Mouse (Mus musculus): ENCODE results near the gene Gm49320. TPM values are rescaled to one million over a fixed set of nuclear protein-coding genes. Genes with fewer than 3 reads are reported as not detected.

Gm49320 gene
- total RNA-seq (2021) = under 1 TPM in 1 of 2 experiments, not detected in 1; 0.74 TPM

DNA sequence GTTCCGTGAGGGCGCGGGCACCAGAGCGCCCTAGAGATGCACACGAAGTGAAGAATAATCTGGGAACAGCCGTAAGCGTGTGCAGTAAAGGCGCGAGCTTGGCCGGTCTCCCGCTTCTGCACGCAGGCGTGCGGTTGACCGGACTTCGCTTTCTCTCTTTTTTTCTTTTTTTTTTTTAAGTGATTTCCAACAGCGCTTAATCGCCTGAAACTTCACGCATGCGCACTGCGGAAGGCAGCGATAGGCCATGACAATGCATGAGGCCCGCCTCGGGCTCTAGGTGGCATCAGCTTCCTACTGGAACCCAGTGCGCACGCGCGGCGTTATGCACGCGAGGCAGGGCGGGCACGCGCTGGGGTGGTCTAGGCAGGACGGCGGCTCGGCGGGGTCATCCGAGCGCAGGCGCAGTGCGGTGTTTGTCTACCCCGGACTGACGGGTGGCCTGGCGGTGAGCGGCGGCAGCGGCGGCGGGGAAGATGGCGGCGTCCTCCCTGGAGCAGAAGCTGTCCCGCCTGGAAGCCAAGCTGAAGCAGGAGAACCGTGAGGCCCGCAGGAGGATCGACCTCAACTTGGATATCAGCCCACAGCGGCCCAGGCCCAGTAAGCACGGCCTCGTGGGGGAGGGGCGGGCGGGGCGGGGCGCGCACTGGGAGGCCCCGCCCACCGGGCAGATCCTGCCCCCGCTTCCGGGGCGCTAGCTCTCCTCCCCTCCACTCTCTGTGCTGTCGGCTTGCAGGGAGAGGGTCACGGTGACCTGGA lies at the start of gene Gm49320, which contains the start of gene Map2k7:
Gene Gm49320, plus strand, starts transcription at position 432 of the 759 bp plus-strand sequence.
Gene Map2k7, plus strand, starts transcription at position 307 of the 759 bp plus-strand sequence.
- peak; percentile 100 for DNase-seq
- intact Hi-C loops (cut with DNase I) = no loop called here

DNA sequence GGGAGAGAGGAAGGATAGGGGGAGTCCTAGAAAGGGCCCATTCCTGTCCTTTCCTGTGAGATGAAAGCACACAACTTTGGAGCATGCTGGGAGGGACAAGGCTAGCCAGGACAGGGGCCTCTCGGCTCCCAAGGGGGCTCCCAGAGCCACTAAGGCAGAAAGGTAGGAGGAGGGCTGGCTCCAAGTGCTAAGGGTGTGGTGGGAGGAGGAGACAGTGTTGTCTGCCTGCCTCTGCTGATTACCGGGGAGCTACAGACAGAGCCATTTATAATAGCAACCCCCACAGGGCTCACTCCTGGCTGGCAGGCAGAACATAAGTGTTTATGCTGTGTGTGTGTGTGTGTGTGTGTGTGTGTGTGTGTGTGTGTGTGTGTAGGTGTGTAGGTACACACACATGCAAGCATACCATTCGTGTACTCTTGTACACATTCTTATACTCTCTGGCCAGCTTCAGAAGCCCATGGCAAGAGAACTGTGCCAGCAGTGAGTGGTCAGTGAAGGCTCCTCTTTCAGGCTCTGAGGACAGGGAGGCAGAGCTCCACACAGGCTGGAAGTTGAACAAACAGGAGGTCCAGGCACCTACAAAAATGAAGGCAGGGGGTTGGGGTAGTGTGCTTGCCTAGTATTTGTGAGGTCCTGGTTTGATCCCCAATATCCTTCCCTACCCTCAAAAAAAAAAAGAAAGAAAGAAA lies 49.5 kb upstream of the Gm49320 start:
- intact Hi-C loops (cut with DNase I) = no loop called here

GRCm38 (mm10) chr8:4192305-4192704 lies 46.4 kb upstream of the Gm49320 start:
- DNase-seq = no peak
- intact Hi-C loops (cut with DNase I) = no loop called here

More for the DNA sequence above, 49.5 kb upstream of the Gm49320 start:
- no peak for DNase-seq

- peak; percentile 92 for DNase-seq
- intact Hi-C loops (cut with DNase I) = no loop called here
These were observed 45.7 kb upstream of the Gm49320 start for GRCm38 (mm10) chr8:4192807-4193587.

DNA sequence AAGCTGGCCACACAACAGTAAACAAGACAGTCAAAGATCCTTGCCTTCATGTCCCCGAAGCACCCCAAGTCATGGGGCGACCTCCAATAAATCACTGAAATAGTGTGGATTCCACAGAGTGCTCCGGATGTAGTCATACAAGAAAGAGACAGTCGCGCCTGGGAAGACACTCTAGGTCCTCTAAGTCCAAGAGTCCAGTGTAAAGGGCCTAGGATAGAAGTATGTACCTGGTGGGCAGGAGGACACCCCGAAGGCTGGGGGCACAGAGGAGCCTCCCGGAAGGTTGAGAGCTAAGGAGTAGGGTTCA lies 45.1 kb upstream of the Gm49320 start:
- intact Hi-C loops (cut with DNase I) = no loop called here

GRCm38 (mm10) chr8:4201321-4201720 lies 37.3 kb upstream of the Gm49320 start:
- DNase-seq = no peak
- intact Hi-C loops (cut with DNase I) = no loop called here

More for the DNA sequence above, 45.1 kb upstream of the Gm49320 start:
- DNase-seq = no peak

GRCm38 (mm10) chr8:4205246-4206123 lies 33.2 kb upstream of the Gm49320 start:
- DNase-seq = no peak
- intact Hi-C loops (cut with DNase I) = no loop called here

DNA sequence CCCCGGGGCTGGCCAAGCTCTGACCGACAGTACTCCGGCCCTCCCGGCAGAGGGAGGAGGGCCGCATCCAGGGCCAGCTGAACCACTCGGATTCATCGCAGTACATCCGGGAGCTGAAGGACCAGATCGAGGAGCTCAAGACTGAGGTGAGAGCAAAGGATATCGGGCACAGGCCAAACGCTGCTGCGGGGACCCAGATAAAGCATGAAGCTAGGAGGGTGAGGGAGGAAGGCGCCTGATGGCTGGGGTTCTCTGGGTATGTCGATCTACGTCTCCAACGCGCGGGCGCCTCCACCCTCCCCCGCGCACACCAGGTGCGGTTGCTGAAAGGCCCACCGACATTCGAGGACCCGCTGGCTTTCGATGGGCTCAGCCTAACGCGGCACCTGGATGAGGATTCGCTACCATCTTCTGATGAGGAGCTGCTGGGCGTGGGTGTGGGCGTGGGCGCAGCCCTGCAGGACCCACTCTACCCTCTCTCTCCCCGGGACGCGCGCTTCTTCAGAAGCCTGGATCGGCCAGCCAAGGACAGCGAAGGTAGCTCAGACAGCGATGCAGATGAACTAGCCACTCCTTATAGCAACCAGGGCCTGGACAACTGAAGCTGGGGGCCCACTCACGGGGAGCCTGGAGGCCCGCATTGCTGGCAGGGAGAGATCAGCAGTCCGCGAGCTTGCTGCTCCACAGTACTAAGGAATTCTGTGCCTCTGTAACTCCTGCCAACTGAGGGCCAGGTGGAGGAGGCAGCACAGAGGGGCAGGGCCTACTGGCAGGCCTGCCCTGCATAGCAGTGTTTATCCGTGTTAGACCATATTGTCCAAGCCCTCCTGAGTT lies 32.3 kb upstream of the Gm49320 start:
- DNase-seq = no peak
- intact Hi-C loops (cut with DNase I) = no loop called here

- no peak for DNase-seq
- intact Hi-C loops (cut with DNase I) = no loop called here
These were observed 31.7 kb upstream of the Gm49320 start for GRCm38 (mm10) chr8:4207016-4207350.

- intact Hi-C loops (cut with DNase I) = no loop called here
- no peak for DNase-seq
These were observed 27.6 kb upstream of the Gm49320 start for GRCm38 (mm10) chr8:4211097-4211496.

- intact Hi-C loops (cut with DNase I) = no loop called here
- DNase-seq = no peak
These were observed 25.9 kb upstream of the Gm49320 start for GRCm38 (mm10) chr8:4212809-4213209.

DNA sequence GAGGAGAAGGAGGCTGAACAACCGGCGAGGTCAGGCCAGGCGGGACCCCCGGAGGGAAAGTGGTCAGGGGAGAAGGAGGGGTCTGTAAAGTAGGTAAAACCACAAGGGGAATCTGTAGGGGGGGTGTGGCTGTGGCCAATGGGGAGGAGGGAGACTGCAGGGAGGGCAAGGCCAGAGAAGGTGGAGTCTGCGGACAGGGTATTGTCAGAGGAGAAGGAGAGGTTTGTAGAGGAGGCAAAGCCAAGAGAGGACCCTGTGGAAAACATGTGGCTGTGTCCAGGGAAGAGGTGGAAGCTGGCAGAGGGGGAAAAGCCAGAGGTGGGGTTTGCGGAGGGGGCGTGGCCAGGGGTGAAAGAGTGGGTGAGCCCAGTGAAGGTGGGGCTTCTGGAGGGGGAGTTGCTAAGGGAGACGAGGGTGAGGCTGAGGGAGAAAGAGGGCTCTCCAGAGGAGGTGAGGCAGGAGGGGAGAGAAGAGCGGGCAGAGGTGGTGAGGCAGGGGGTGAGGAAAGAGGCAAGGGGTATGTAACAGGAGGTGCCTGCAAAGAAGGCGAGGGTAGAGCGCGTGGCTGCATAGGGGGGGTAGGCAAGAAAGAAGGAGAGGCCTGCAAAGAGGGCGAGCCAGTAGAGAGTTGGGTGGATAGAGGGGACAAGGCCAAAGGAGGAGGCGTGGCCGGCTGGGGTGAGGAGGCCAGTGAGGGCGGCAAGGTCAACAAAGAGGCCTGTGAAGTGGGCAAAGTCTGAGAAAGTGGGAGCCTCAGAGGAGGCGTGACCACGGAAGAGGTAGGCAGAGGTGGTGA lies 25.3 kb upstream of the Gm49320 start:
- DNase-seq = no peak
- intact Hi-C loops (cut with DNase I) = no loop called here

- intact Hi-C loops (cut with DNase I) = no loop called here
- DNase-seq = no peak
These were observed 24.4 kb upstream of the Gm49320 start for GRCm38 (mm10) chr8:4214006-4214980.

DNA sequence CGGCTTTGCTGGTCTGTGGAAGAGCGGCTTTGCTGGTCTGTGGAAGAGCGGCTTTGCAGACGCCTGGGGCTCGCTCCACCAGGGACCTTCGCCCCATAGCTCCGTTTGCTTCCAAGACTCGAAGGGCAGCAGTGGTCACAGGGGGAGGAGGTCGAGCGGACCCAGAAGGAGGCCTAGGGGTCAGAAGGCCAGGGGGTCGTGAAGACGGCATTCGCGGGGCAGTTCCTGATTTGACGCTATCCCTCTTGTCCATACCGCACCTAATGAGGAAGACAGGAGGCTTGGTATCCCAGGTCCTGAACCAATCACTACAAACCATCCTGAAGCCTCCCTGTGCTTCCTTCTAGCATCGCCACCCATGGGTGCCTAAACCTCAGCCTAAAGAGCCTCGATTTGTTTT lies 22.4 kb upstream of the Gm49320 start:
- no peak for DNase-seq
- intact Hi-C loops (cut with DNase I) = no loop called here

DNA sequence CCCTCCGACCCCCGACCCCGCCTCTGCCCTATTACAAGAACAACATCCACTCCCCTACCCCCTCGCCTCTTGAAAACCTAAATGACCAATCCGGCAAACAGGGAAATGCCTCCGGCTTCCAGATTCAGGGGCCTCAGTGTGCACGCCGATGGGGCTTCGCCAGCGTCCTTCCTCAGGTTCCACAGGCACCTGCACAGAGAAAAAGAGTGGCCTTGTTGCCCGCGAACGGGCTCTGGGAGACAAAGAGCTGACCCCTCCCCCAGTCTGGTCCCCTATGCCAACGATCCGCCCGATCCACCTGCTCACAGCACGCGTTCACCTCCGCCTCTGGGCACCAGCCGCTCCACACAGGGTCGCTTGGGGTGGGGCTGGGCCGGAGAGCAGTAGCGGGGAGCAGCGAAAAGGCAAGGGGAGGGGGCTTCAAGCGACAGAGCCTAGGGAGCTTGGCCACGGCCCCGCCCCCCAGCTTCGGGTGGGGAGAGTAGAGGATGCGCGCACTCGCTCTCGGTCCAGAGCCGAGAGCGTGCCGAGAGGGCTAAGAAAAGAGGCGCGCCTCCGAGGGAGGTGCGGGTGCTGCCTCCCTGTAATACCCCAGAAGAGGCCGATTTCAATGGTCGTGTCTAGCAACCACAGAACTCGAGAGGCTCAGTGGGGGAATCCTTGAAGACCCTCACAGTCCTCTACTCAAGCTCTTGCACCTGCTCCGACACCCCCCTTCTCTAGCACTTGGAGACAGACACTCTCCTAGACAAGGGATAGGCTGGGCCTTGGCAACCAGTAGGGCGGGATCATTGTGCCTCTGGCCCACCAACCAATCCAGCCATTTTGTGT lies 21.7 kb upstream of the Gm49320 start, which contains the start of gene Prr36:
Gene Prr36, minus strand, starts transcription at position 669 of the 831 bp plus-strand sequence.
- peak; percentile 91 for DNase-seq
- intact Hi-C loops (cut with DNase I) = no loop called here

DNA sequence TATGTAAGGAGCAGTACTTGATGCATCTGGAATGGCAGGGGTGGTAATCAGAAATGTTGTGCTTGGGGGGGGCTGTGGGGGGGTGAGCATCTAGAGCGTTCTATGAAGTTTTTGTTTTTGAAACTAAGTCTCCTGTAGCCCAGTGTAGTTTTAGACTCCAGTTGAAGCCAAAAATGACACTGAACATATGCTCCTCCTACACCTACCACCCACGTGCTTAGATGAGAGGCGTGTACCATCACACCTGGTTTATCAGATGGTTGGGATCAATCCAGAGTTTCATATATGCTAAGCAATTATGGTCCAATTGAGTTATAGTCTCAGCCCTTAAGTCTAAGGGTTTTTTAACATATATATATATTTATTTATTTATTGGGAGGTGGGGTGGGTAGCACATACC lies 19.0 kb upstream of the Gm49320 start:
- DNase-seq = no peak
- intact Hi-C loops (cut with DNase I) = no loop called here

DNA sequence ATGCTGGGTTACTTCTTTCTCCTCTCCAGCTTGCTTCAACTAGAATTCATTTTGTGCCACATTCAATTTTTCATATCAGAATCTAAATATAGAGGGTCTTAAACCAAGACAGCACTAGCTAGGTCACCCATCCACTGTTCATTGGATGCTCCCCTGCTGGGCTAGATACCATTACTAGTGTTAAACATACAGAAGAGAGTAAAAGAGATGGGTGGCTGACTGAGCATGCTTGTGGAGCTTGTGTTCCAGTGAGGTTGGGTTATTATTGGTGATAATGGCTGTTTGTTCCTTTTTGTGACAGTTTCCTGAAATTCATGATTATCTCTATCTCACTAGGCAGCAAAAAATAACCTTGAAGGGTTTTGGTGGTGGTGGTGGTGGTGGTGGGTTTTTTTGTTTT lies 16.6 kb upstream of the Gm49320 start:
- intact Hi-C loops (cut with DNase I) = no loop called here
- no peak for DNase-seq

All from left cerebral cortex, postnatal 4 days (tissue).